Mouse (Mus musculus): ENCODE measurements at regions not wholly inside any gene's neighbourhood (a gene's known extent, or its start where the extent isn't known, plus 50 kb on each side); places are given as distances from the start of the nearest gene placed in this dataset.

GRCm38 (mm10) chr13:31318008-31318407 lies 237.9 kb upstream of the Foxq1 start:
- no peak overlapping the region for H3K4me2 ChIP-seq
- H3K27ac ChIP-seq = no peak overlapping the region
- H3K36me3 ChIP-seq = no peaks in the 10 kb centered on the region
- peaks cover 10% of the 10 kb centered on the region for H3K4me1 ChIP-seq
- ATAC-seq (replicated peaks; ENCODE audit: low FRiP score) = no peak
- WGBS = 93% methylated on average over 2 of the region's 2 CpGs
- H3K27me3 ChIP-seq = 0 out of 2 replicates have a peak, but pooled peaks cover 3% of the 10 kb centered on the region
- H3K9me3 ChIP-seq (replicated peaks) = no peaks in the 10 kb centered on the region
- H3K9ac ChIP-seq = no peak overlapping the region
- H3K4me3 ChIP-seq (replicated peaks) = no peak overlapping the region

GRCm38 (mm10) chr13:31321411-31321810 lies 234.5 kb upstream of the Foxq1 start:
- ATAC-seq (replicated peaks; ENCODE audit: low FRiP score) = no peak
- Histone ChIP-seq H3K27me3 (0 out of 2 replicates have a peak, but pooled peaks cover 3% of the 10 kb centered on the region), H3K27ac (no peak overlapping the region), H3K4me3 (replicated peaks) (no peak overlapping the region), H3K4me1 (peaks cover 2% of the 10 kb centered on the region), H3K4me2 (no peak overlapping the region), H3K9me3 (replicated peaks) (no peaks in the 10 kb centered on the region), H3K36me3 (no peaks in the 10 kb centered on the region), H3K9ac (no peak overlapping the region)
- WGBS = 39% methylated on average over 2 of the region's 2 CpGs

GRCm38 (mm10) chr13:31326269-31326851 lies 229.6 kb upstream of the Foxq1 start:
- ATAC-seq (replicated peaks; ENCODE audit: low FRiP score) = peak; percentile 80
- Histone ChIP-seq H3K4me2 (0 out of 2 replicates have a peak overlapping the region, but pooled peaks have one; percentile 3), H3K9ac (no peak overlapping the region), H3K4me1 (peaks cover 19% of the 10 kb centered on the region), H3K27me3 (no peaks in the 10 kb centered on the region), H3K4me3 (replicated peaks) (no peak overlapping the region), H3K36me3 (no peaks in the 10 kb centered on the region), H3K27ac (no peak overlapping the region), H3K9me3 (replicated peaks) (no peaks in the 10 kb centered on the region)
- 15% methylated on average over 12 of the region's 12 CpGs for WGBS

- H3K27ac ChIP-seq = no peak overlapping the region
- no peaks in the 10 kb centered on the region for H3K27me3 ChIP-seq
- peaks cover 19% of the 10 kb centered on the region for H3K4me1 ChIP-seq
- no peaks in the 10 kb centered on the region for H3K36me3 ChIP-seq
- no peak overlapping the region for H3K4me2 ChIP-seq
- ATAC-seq (replicated peaks; ENCODE audit: low FRiP score) = no peak
- no peak overlapping the region for H3K4me3 ChIP-seq (replicated peaks)
- no peaks in the 10 kb centered on the region for H3K9me3 ChIP-seq (replicated peaks)
- 61% methylated on average over 7 of the region's 7 CpGs for WGBS
- H3K9ac ChIP-seq = no peak overlapping the region
Measured at GRCm38 (mm10) chr13:31327511-31327951, 228.4 kb upstream of the Foxq1 start.

- Histone ChIP-seq H3K27me3 (no peaks in the 10 kb centered on the region), H3K4me1 (peaks cover 19% of the 10 kb centered on the region), H3K9me3 (replicated peaks) (no peaks in the 10 kb centered on the region), H3K4me3 (replicated peaks) (no peak overlapping the region), H3K27ac (no peak overlapping the region), H3K36me3 (no peaks in the 10 kb centered on the region), H3K4me2 (no peak overlapping the region), H3K9ac (no peak overlapping the region)
- 43% methylated on average over 8 of the region's 8 CpGs for WGBS
- ATAC-seq (replicated peaks; ENCODE audit: low FRiP score) = no peak
Measured at GRCm38 (mm10) chr13:31328756-31329155, 227.2 kb upstream of the Foxq1 start.

GRCm38 (mm10) chr13:31330731-31331130 lies 225.2 kb upstream of the Foxq1 start:
- Histone ChIP-seq H3K4me3 (replicated peaks) (no peak overlapping the region), H3K4me2 (no peak overlapping the region), H3K27ac (no peak overlapping the region), H3K4me1 (peaks cover 19% of the 10 kb centered on the region), H3K9me3 (replicated peaks) (no peaks in the 10 kb centered on the region), H3K9ac (no peak overlapping the region), H3K27me3 (no peaks in the 10 kb centered on the region), H3K36me3 (no peaks in the 10 kb centered on the region)
- ATAC-seq (replicated peaks; ENCODE audit: low FRiP score) = no peak
- 80% methylated on average over 5 of the region's 5 CpGs for WGBS

- ATAC-seq (replicated peaks; ENCODE audit: low FRiP score) = no peak
- Histone ChIP-seq H3K27me3 (no peaks in the 10 kb centered on the region), H3K4me2 (no peak overlapping the region), H3K9me3 (replicated peaks) (no peaks in the 10 kb centered on the region), H3K27ac (no peak overlapping the region), H3K4me3 (replicated peaks) (no peak overlapping the region), H3K9ac (no peak overlapping the region), H3K4me1 (peaks cover 3% of the 10 kb centered on the region), H3K36me3 (no peaks in the 10 kb centered on the region)
- 90% methylated on average over 3 of the region's 3 CpGs for WGBS
Measured at GRCm38 (mm10) chr13:31334981-31335380, 221.0 kb upstream of the Foxq1 start.

- no peaks in the 10 kb centered on the region for H3K9me3 ChIP-seq (replicated peaks)
- no peak overlapping the region for H3K4me3 ChIP-seq (replicated peaks)
- H3K4me2 ChIP-seq = no peak overlapping the region
- ATAC-seq (replicated peaks; ENCODE audit: low FRiP score) = no peak
- 25% methylated on average over 6 of the region's 6 CpGs for WGBS
- no peak overlapping the region for H3K27ac ChIP-seq
- H3K36me3 ChIP-seq = no peaks in the 10 kb centered on the region
- H3K4me1 ChIP-seq = peaks cover 7% of the 10 kb centered on the region; the same call in 1 of the 2 replicates
- H3K27me3 ChIP-seq = no peaks in the 10 kb centered on the region
- no peak overlapping the region for H3K9ac ChIP-seq
Measured at GRCm38 (mm10) chr13:31337631-31338030, 218.3 kb upstream of the Foxq1 start.

GRCm38 (mm10) chr13:31339386-31339785 lies 216.5 kb upstream of the Foxq1 start:
- Histone ChIP-seq H3K27ac (peak overlapping the region; percentile 84; the same call in 1 of the 2 replicates), H3K9me3 (replicated peaks) (no peaks in the 10 kb centered on the region), H3K9ac (no peak overlapping the region), H3K4me2 (no peak overlapping the region), H3K36me3 (no peaks in the 10 kb centered on the region), H3K27me3 (no peaks in the 10 kb centered on the region), H3K4me1 (peaks cover 7% of the 10 kb centered on the region; the same call in 1 of the 2 replicates), H3K4me3 (replicated peaks) (no peak overlapping the region)
- WGBS = 88% methylated on average over 7 of the region's 7 CpGs
- ATAC-seq (replicated peaks; ENCODE audit: low FRiP score) = no peak

GRCm38 (mm10) chr13:31339901-31340300 lies 216.0 kb upstream of the Foxq1 start:
- Histone ChIP-seq H3K4me2 (no peak overlapping the region), H3K4me1 (peaks cover 7% of the 10 kb centered on the region; the same call in 1 of the 2 replicates), H3K36me3 (no peaks in the 10 kb centered on the region), H3K27ac (peak overlapping the region; percentile 84), H3K9ac (no peak overlapping the region), H3K9me3 (replicated peaks) (no peaks in the 10 kb centered on the region), H3K4me3 (replicated peaks) (no peak overlapping the region), H3K27me3 (no peaks in the 10 kb centered on the region)
- 80% methylated on average over 2 of the region's 2 CpGs for WGBS
- no peak for ATAC-seq (replicated peaks; ENCODE audit: low FRiP score)

GRCm38 (mm10) chr13:31340363-31340948 lies 215.5 kb upstream of the Foxq1 start:
- Histone ChIP-seq H3K27ac (peak overlapping the region; percentile 84), H3K4me3 (replicated peaks) (no peak overlapping the region), H3K36me3 (no peaks in the 10 kb centered on the region), H3K4me2 (no peak overlapping the region), H3K27me3 (no peaks in the 10 kb centered on the region), H3K4me1 (peaks cover 7% of the 10 kb centered on the region; the same call in 1 of the 2 replicates), H3K9ac (no peak overlapping the region), H3K9me3 (replicated peaks) (no peaks in the 10 kb centered on the region)
- ATAC-seq (replicated peaks; ENCODE audit: low FRiP score) = peak; percentile 49; the same call in 1 of the 2 replicates
- WGBS = 67% methylated on average over 7 of the region's 7 CpGs

- no peaks in the 10 kb centered on the region for H3K36me3 ChIP-seq
- ATAC-seq (replicated peaks; ENCODE audit: low FRiP score) = peak; percentile 53
- H3K4me3 ChIP-seq (replicated peaks) = no peak overlapping the region
- H3K27me3 ChIP-seq = no peaks in the 10 kb centered on the region
- H3K27ac ChIP-seq = peak overlapping the region; percentile 79
- peaks cover 7% of the 10 kb centered on the region; the same call in 1 of the 2 replicates for H3K4me1 ChIP-seq
- WGBS = 59% methylated on average over 15 of the region's 15 CpGs
- no peak overlapping the region for H3K9ac ChIP-seq
- H3K9me3 ChIP-seq (replicated peaks) = no peaks in the 10 kb centered on the region
- H3K4me2 ChIP-seq = no peak overlapping the region
Measured at GRCm38 (mm10) chr13:31341282-31342100, 214.4 kb upstream of the Foxq1 start.

Measured in kidney, embryonic 15.5 days (tissue).